Mouse (Mus musculus) 3T3-L1 (cell line): Measurements from ENCODE around the gene Slc16a12.
A peak's percentile ranks its signal among the peaks of the same experiment; 100 is the strongest.

Experiments used
- DNase-seq: peaks from one replicate; pipeline ENCODE4 v3.0.0-alpha.2; 2015; ENCODE audit warnings: low read depth, low spot score

Gene Slc16a12

DNA sequence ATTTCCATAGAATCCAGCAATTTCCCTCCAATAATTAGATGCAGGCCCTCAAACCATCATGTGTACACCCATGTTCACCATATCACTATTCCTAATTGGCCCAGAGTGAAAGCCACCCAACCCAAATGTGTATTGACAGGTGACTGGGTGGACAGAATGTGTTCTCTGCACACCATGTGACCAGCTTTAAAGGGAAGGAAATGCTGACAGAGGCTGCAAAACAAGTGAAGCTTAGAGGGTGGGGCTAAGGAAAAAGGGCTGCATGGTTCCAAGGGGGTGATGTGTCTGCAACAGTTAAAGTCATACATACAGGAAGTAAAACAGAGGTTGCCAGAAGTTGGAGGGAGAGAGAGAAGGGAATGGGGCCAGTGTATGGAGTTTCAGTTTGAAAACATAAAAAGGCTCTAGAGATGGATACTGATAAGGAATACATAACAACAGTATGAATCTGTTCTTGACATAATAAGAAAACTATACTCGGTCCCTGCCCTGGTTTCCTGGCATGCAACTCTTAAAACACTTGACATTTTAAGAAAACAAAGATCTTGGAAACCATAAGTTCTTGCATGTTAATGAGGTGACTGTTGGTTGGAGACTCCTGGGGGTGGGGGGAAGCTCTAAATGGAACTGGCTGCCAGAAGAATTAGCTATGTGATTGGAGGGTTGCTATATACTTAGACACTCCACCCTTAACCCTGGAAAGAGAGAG, 20.7 kb downstream of the Slc16a12 start:
- no peak for DNase-seq

DNA sequence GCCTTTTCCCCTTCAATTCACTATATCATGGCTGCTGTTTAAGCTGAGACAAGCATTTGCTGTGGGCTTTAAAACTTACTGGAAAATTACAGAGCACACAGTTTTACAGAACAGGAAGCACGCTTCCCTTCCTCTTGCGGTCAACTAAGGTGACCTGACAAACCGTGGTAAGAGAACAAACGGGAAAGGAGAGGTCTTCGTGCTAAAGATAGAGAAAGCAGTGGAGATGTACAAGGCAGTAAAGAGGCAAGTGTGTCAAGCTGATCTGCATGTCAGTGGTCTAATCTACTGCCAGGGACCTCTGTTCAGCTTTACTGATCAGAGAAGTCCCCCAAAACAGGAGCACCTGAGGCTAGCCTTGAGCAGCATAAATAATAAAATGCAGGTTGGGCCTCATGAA, 21.7 kb downstream of the Slc16a12 start:
- no peak for DNase-seq

DNA sequence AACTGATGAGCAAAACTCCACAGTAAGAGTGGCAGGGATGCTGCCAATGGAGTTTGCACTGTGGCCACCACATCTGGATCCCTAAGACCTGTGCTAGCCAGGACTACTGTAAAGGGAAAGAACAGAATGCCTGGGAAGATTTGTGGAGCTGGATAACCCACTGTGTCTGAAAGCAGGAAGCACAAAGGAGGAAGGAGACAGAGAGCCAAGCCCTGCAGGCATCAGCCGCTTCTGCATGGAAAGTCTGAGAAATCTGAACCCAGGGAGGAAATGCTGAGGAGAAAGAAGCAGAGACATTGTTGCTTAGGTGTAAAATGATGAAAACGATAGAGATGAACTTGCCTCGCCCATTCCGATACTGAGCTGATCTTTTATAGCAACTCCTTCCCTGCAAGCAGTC, 22.5 kb downstream of the Slc16a12 start:
- no peak for DNase-seq

DNA sequence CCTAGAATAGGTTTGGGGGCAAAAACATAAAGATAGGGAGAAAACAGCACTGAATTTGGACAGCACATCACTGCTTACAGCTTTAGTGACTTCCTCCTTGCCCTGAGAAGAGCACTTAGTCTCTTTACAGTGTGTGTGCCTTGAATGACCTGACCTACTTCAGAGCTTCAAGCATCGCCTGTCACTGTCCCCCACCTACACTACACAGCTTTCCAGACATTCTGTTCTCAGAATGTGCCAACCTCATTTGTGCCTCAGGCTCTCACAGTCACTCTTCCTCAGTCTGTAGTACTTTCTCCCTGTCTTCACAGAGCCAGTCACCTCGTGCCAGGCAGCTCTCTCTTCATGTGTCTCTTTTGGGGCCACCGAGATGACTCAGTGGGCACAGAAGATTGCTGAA, 24.5 kb downstream of the Slc16a12 start:
- no peak for DNase-seq

DNA sequence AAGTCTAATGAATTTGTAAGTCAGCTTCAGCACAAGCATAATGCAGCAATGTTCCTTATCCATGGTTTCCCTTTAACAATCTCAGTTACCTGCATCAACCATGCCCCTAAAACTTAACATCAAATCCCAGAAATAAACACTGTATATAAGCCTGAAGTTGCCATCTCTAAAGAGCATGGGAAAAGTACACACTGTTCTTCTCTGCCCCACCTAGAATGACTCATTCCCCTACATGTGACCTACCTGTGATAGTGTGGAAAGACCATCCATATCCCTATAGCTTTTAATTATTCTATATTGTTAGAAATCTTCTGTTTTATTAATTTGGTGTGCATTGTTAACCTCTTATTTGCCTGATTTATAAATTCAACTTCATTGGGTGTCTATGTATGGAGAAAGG, 27.0 kb downstream of the Slc16a12 start:
- DNase-seq: no peak

DNA sequence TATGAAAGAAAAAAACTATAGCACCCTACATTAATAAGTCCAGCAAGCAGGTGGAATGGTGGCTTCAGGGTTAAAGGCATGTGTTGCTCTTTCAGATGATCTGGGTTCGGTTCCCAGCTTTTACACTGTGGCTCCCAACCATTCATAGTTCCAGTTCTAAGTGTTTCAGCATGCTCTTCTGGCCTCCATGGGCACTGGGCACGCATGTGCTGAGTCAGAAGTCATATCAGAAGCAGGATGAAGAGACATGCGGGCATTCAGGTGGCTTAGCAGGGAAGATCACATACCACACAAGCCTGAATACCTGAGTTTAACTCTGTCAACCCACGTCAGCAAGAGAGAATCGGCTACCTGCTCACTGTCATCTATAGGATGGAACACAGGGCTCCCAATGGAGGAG, 28.1 kb downstream of the Slc16a12 start:
- no peak for DNase-seq

DNA sequence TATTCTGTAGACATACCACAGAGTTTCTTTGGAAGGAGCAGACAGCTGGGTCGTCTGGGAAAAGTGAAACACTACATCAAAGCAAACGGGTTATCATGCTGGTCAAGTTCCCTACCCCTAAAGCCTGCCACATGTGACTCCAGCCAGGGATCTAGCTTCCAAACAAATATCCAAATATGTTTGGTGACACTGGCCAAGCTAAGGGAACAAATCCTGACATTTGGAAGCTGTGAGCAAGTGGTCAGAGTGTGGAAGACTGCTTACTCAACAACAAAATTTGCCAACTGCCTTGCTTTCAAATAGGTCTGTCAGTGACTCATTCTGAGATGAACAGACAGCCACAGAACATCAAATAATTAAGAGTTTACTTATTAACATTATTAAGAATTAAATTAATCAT, 28.6 kb downstream of the Slc16a12 start:
- DNase-seq: no peak

DNA sequence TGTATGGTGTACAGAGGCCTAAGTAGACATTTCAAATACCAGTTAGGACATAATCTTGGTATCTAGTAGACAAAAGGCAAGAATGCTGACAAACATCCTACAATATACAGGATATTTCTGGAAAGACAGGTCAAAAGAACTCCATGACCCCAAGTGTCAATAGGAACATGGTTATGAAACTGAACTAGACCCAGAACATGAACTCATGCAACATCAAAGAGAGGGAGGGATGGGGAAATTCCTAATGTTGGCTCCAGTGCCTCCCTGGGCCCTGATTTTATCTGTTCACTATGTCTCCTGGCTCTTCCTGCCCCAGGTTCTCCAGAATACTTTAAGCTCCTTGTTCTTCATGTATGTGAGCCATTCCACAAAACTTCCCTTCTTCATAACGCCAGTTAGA, 31.2 kb downstream of the Slc16a12 start:
- DNase-seq: no peak

DNA sequence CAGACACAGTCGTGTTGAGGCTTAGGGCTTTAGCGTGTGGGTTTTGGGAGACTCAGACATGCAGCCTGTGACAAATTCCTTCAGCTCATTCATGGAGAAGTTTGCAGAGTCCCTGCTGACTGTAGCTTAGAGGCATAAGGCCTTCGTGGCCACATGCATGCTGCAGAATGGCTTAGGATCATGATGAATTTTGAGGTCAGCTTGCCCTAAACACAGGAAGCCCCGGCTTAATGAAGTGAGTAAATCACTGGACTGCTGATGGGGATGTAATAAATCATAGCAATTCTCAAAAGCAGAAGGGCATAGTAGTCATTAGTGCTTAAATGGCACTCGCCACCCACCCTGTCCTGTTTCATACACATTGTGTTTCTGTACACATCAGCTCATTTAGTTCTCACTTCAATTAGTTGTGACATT, 32.8 kb downstream of the Slc16a12 start:
- no peak for DNase-seq

DNA sequence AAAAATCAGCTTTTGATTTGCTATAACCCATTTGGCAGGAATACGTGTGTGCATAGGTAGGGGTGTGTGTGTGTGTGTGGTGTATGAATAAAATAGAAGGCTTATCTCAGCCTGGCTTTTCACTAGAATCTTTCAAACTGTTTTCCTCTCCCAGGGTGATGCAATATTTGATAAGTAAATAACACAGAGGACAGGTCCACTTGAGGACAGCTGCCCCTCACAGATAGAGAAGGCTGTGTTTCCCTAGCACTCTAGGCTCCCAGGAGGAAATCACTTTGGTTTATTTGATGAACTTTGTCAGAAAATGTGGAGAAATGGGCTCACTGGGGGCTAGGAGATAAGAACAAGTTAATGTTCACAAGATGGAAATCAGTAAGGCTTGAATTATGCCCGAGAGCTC, 35.0 kb downstream of the Slc16a12 start:
- no peak for DNase-seq

DNA sequence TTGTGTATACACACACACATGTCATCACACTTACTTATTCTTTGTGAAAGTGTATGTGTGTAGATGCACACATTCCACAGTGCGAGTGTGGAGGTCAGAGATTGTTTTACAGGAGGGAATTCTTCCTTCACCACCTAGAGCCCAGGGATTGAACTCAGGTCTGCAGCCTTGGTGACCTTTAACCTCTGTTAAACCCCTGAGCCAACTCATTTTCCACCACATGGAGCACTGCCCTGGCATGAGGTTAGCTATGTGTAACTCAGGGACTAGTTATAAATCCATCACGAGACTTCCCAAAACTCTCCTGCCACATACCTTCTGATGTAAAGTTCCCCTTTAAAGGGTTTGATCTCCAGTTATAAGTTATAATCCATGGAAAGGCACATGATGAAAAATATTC, 38.9 kb downstream of the Slc16a12 start:
- DNase-seq: no peak

DNA sequence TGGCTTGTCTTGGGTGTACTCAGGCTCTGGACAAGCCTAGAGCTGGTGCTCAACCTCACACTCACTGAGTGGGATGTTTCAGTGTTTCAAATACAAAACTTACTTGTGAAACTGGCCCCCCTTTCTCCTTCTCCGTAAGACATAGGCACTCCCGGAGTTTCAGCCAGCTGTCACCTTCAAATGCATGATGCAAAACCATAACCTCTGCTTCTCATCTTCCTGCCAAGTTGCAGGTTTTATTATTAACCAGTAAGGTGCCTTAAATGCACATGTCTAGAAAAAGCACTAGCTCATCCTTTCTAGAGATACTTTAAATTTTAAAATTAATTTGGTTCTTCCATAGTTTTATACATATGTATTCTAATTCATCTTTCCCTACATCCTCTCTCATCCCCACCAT, 39.5 kb downstream of the Slc16a12 start:
- no peak for DNase-seq

DNA sequence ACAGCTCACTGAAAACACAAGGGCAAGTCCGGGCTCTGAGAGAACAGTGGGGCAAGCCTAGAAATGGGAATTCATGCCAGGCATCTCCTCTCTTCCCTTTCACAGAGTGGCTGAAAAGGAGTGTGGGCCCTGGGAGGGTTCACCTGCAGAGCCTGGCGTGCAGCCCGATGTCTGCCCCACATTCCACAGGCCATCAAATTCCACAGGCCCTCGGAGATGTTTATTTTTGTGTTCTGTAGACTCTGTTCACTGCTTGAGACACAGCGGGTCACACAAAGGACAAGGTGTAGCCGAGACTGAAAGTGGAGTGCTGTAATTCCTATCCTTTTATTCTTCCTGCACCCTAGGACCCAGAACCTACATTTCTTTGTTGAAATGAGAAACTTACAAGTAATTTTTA, 40.8 kb downstream of the Slc16a12 start:
- no peak for DNase-seq

DNA sequence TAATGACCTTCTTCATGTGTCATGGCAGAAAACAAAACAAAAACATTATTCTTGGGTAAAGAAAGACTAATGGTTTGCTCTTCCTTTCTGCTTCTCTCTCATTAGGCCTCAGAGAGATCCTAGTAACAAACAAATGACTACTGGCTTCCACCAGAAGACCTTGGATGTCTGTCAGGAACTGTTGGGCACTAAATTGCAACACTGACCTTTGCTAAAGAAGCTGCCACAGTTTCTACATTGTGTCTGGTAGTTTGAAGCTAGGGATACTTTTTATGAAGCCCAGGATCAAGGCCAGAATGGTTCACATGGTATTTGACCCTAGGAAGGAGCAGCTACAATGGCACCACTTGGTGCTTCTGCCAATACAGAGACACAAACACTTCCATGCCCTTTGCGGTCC, 41.9 kb downstream of the Slc16a12 start:
- DNase-seq: no peak

DNA sequence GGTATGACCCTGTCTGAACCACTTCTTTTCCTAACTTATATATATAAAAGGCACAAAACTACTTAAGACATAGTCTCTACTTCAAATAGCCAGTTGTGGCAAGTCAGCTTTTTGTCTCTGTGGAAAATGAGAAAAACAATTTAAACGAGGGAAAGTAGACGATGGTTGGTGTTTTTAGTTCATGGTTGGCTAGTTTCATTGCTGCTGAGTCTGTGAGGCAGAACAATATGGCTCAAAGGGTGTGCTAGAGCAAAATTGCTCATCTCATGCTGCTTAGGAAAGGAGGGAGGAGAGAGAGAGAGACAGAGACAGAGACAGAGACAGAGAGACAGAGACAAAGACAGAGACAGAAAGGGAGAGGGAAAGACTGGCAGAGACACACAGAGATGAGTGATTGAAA, 47.8 kb downstream of the Slc16a12 start:
- no peak for DNase-seq

DNA sequence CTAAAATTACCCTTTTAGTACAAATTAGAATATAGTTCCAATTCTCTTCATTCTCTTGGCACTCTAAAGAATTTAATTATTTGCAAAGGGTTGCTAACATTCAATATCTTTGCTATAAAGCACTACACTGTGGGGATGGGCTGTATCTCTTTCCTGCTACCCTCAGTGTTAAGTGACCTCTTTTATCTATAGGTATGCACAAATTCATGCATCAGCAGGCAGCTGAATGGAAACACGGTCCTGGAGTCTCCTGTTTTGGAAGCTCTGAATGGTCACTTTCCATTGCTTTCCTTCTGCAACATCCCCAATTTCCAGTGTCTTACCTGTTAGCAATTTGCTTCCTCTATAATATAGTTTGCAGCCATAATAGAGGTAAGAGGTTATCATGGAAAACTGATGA, 48.2 kb downstream of the Slc16a12 start:
- DNase-seq: no peak

DNA sequence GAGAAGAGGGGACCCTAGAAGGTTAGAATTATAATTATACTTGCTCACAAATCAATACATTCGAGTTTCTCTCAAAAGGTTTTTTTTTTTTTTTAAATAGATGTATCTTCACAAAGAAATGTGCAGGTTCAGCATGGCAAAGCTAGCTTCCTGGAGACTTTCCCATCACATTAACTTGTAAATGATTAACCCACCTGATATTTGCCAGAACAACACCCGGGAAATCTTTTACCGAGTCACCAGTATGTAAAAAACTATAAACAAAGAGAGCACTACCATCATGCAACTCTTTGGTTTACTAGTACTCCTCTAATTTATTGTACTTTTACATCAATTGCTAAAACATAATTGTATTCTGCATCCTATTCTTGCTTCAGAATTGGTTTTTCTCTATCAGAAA, 48.7 kb downstream of the Slc16a12 start:
- DNase-seq: no peak

DNA sequence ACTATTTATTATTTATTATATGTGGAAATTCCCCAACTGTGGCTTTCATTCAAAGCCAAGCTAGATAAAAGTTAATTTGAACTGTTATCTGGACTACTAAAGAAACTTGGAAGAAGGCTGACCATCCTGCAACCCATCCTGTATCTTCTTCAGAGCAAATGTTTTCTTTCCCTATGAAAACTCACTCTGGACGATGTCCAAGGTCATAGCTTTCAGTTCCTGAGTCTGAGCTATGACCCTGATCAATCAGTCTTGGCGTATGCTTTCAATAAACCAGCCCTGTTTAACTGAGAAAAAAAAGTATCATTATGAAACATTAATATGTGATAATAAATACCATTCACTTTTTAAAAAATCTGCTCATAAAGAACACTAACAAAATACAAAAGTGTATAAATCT, 49.6 kb downstream of the Slc16a12 start:
- no peak for DNase-seq

DNA sequence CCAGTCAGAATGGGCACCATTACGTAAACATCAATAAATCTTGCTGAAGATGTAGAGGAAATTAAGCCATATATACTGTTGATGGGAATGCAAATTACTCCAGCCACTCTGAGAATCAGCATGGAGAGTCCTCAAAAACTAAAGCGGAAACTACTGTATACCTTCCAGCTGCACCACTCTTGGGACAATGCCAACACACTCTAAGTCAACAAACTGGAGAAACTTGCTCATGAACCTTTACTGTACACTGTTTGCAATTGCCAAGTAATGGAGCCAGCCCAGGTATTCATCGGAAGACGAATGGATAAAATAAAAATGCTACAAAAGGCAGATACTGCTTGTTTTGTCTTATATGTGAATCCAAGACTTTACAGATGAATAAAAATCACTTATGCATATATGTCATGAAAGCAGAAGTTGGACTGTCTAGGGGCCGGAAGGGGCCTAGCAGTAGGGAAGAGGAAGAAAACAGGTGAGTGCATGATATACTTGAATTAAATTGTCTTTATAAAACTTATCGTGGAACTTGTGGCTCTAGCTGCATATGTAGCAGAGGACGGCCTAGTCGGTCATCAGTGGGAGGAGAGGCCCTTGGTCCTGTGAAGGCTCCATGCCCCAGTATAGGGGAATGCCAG, 50.6 kb downstream of the Slc16a12 start:
- no peak for DNase-seq

DNA sequence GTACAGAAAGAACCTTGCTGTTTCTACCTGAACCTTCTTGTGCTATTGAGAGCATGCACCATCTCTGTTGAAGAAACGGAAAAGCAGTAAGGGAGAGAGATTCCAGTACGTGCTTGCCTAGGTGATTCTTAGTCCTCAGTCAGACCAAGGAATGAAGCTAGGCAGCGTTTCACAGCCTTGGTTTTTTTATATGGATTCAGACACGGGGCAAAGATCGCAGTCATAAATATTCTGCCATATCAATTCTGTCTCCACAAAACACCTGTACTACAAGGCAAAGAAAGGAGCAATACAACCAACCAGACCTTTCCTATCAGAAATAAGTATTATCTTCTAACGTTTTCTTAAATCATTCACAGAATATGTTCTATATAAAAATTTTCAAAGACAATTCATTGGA, 55.7 kb downstream of the Slc16a12 start:
- DNase-seq: no peak

DNA sequence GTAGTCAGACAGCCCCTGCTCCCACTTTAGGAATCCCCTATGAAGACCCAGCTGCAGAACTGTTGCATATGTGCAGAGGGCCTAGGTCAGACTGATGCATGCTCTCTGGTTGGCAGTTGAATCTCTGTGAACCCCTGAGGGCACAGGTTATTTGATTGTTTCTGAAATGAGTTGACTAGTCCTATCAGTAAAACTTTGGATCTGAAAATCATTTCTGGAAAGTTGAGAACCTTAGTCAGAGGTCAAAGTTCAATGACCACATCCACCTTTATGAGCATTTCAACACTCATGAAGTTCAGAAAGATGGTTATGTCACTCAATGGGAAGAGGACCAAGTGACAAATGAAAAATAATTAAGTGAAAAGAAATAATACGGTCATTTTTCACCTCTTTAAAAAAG, 61.6 kb downstream of the Slc16a12 start:
- DNase-seq: no peak

DNA sequence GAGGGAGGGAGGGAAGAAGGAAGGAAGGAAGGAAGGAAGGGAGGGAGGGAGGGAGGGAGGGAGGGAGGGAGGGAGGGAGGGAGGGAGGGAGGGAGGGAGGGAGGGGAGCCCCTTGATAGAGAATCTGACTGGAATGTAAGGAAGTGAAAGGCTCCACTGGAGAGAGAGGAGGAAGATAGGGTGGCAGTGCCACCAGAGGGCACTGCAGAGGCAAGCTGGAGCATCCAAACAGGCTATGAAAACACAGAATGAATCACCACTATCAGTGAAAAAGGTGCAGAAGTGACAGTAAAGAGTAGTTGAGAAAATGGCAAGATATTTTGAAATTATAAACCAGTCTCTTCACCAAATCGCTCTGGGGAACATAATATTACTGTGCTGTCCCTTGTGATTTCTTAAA, 62.2 kb downstream of the Slc16a12 start:
- peak; percentile 88 for DNase-seq

DNA sequence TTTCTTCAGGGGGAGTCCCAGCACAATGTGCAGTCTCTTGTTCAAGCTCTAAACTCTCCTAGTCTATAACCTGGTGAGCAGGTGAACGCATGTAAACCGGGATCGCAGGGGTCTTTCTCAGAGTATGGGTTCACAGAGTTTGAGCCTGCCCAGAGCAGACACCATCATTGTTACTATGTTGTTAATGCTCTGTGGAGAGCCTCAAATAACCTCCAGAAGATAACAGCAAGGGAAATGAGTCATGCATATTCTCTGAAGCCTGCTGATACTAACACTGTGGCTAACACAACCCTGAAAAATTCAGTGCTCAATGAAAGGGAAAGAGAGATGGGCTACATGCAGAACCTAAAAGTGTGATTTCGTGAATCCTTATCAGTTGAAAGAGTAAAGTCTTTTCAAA, 68.7 kb downstream of the Slc16a12 start:
- DNase-seq: peak; percentile 24

DNA sequence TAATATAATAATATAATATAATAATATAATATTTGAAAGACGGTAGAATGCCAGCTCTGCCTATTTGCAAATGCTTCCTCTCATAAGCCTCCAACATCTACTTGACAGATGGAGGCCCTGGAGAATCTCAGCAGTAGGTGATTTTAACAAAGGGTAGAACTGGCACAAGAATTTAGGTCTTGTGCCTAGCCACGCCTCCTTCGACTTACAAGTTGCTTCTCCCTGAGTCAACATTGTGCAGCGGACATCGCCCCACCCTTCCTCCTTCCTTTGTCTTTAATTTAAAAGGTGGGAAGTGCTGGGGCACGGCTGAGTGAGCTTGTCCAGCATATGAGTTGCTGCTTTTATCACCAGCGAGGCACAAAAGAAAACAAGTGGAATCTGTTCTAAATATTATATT, 73.6 kb downstream of the Slc16a12 start:
- DNase-seq: no peak
